Mouse (Mus musculus) stomach, embryonic 16.5 days (tissue): Measurements from ENCODE around the gene Fcer1g. TPM values are rescaled to one million over a fixed set of nuclear protein-coding genes. Genes with fewer than 3 reads are reported as not detected.

Source experiments
- ATAC-seq: fragments of 200-750 bp; cut with Nextera tagmentation; 2 replicates; pipeline ENCODE4 v1.8.0; 2017; ENCODE audit warnings: moderate number of reproducible peaks, moderate TSS enrichment; ENCODE audit not compliant: insufficient read depth, low FRiP score
- H3K27ac ChIP-seq: fragments of 300-500 bp; sonication (generic); 2 replicates; pipeline ENCODE4 v1.5.1; 2014; ENCODE audit warnings: low read length
- H3K27me3 ChIP-seq: fragments of 300-500 bp; sonication (generic); 2 replicates; pipeline ENCODE4 v1.6.1; 2014; ENCODE audit warnings: low read length, control low read depth, mixed read lengths; ENCODE audit not compliant: control insufficient read depth, insufficient read depth
- H3K36me3 ChIP-seq: fragments of 300-500 bp; sonication (generic); 2 replicates; pipeline ENCODE4 v1.6.1; 2014; ENCODE audit warnings: low read length; ENCODE audit not compliant: control insufficient read depth, insufficient read depth
- H3K4me1 ChIP-seq: fragments of 300-500 bp; sonication (generic); 2 replicates; pipeline ENCODE4 v1.6.1; 2014; ENCODE audit warnings: low read length, control low read depth, mixed read lengths; ENCODE audit not compliant: control insufficient read depth, insufficient read depth
- H3K4me2 ChIP-seq: fragments of 300-500 bp; sonication (generic); 2 replicates; pipeline ENCODE4 v1.6.1; 2014; ENCODE audit warnings: low read depth, low read length, mixed read lengths
- H3K4me3 ChIP-seq: fragments of 300-500 bp; sonication (generic); replicated peaks from 2 replicates; pipeline ENCODE4 v1.5.1; 2014; ENCODE audit warnings: mild to moderate bottlenecking, low read length
- H3K9ac ChIP-seq: fragments of 300-500 bp; sonication (generic); 2 replicates; pipeline ENCODE4 v1.6.1; 2014; ENCODE audit warnings: low read length
- H3K9me3 ChIP-seq: fragments of 300-500 bp; sonication (generic); replicated peaks from 2 replicates; pipeline ENCODE4 v1.6.1; 2016; ENCODE audit warnings: low read length, control low read depth; ENCODE audit not compliant: control insufficient read depth
- WGBS: fragments of 180-500 bp; shearing (Covaris S2); extraction: QIAGEN DNeasy Blood & Tissue Kit; methylation state at CpG from one replicate; pipeline ENCODE4 v1.1.7; 2014; 5-methylcytosine and 5-hydroxymethylcytosine counted together
- polyA plus RNA-seq: library from polyadenylated mRNA; unstranded; fragments of >200 nt; fragmentation: Nextera tagmentation; extraction: Ambion mirVana; gene quantifications from 2 replicates; pipeline ENCODE4 v1.2.1, GENCODE M21; 2015

The Fcer1g gene
- polyA plus RNA-seq, 1 experiment from 2014 or later = 77.1 TPM

GRCm38 (mm10) chr1:171199532-171199931 is 34.6 kb downstream of the Fcer1g start:
- Histone ChIP-seq H3K27me3 (peaks cover 14% of the 10 kb centered on the region), H3K4me1 (peaks cover 4% of the 10 kb centered on the region; the same call in 1 of the 2 replicates), H3K4me3 (no peak overlapping the region), H3K9ac (no peak overlapping the region), H3K27ac (no peak overlapping the region), H3K36me3 (no peaks in the 10 kb centered on the region), H3K9me3 (no peaks in the 10 kb centered on the region), H3K4me2 (no peak overlapping the region)
- 31% methylated on average over 1 of the region's 1 CpGs for WGBS
- no peak for ATAC-seq

GRCm38 (mm10) chr1:171195887-171196397 is 38.2 kb downstream of the Fcer1g start, which contains the start of gene Pcp4l1:
Pcp4l1 (minus strand) TSS chr1:171196268.
- peaks cover 19% of the 10 kb centered on the region for H3K27me3 ChIP-seq
- WGBS = under 1% methylated on average over 33 of the region's 33 CpGs
- peak within 1 kb of the TSS; percentile 56 for H3K4me3 ChIP-seq
- no peak within 1 kb of the TSS for H3K27ac ChIP-seq
- H3K4me2 ChIP-seq = peak within 1 kb of the TSS; percentile 84
- peak within 1 kb of the TSS; percentile 63 for H3K9ac ChIP-seq
- H3K36me3 ChIP-seq = no peaks in the 10 kb centered on the region
- no peaks in the 10 kb centered on the region for H3K9me3 ChIP-seq
- ATAC-seq = peak; percentile 82; the same call in 1 of the 2 replicates
- H3K4me1 ChIP-seq = peaks cover 18% of the 10 kb centered on the region

GRCm38 (mm10) chr1:171195046-171195822 is 38.9 kb downstream of the Fcer1g start:
- Histone ChIP-seq H3K4me2 (peak overlapping the region; percentile 84), H3K4me3 (peak overlapping the region; percentile 56), H3K36me3 (no peaks in the 10 kb centered on the region), H3K27me3 (peaks cover 19% of the 10 kb centered on the region), H3K27ac (no peak overlapping the region), H3K9ac (peak overlapping the region; percentile 63), H3K9me3 (no peaks in the 10 kb centered on the region), H3K4me1 (peaks cover 18% of the 10 kb centered on the region)
- no peak for ATAC-seq
- 13% methylated on average over 20 of the region's 20 CpGs for WGBS

GRCm38 (mm10) chr1:171193911-171194830 is 40.0 kb downstream of the Fcer1g start:
- peak overlapping the region; percentile 84 for H3K4me2 ChIP-seq
- H3K36me3 ChIP-seq = no peaks in the 10 kb centered on the region
- no peak for ATAC-seq
- no peak overlapping the region for H3K4me3 ChIP-seq
- WGBS = 33% methylated on average over 11 of the region's 11 CpGs
- H3K27ac ChIP-seq = no peak overlapping the region
- no peak overlapping the region for H3K9ac ChIP-seq
- peaks cover 19% of the 10 kb centered on the region for H3K27me3 ChIP-seq
- peaks cover 26% of the 10 kb centered on the region for H3K4me1 ChIP-seq
- H3K9me3 ChIP-seq = no peaks in the 10 kb centered on the region

GRCm38 (mm10) chr1:171193093-171193840 is 40.9 kb downstream of the Fcer1g start:
- no peak for ATAC-seq
- Histone ChIP-seq H3K9me3 (no peaks in the 10 kb centered on the region), H3K4me2 (peak overlapping the region; percentile 46), H3K4me3 (peak overlapping the region; percentile 22), H3K9ac (peak overlapping the region; percentile 40; the same call in 1 of the 2 replicates), H3K27ac (no peak overlapping the region), H3K4me1 (peaks cover 35% of the 10 kb centered on the region), H3K27me3 (peaks cover 19% of the 10 kb centered on the region), H3K36me3 (no peaks in the 10 kb centered on the region)
- WGBS = 11% methylated on average over 18 of the region's 18 CpGs

GRCm38 (mm10) chr1:171192283-171192682 is 41.9 kb downstream of the Fcer1g start:
- H3K36me3 ChIP-seq = no peaks in the 10 kb centered on the region
- peaks cover 19% of the 10 kb centered on the region for H3K27me3 ChIP-seq
- H3K4me2 ChIP-seq = no peak overlapping the region
- 55% methylated on average over 10 of the region's 10 CpGs for WGBS
- no peak for ATAC-seq
- H3K27ac ChIP-seq = no peak overlapping the region
- no peaks in the 10 kb centered on the region for H3K9me3 ChIP-seq
- H3K9ac ChIP-seq = no peak overlapping the region
- no peak overlapping the region for H3K4me3 ChIP-seq
- peaks cover 35% of the 10 kb centered on the region for H3K4me1 ChIP-seq

GRCm38 (mm10) chr1:171190832-171191231 is 43.3 kb downstream of the Fcer1g start:
- H3K27ac ChIP-seq = no peak overlapping the region
- H3K4me3 ChIP-seq = no peak overlapping the region
- WGBS = 96% methylated on average over 9 of the region's 9 CpGs
- peaks cover 35% of the 10 kb centered on the region for H3K4me1 ChIP-seq
- H3K36me3 ChIP-seq = no peaks in the 10 kb centered on the region
- H3K4me2 ChIP-seq = no peak overlapping the region
- ATAC-seq = no peak
- no peak overlapping the region for H3K9ac ChIP-seq
- H3K27me3 ChIP-seq = peaks cover 17% of the 10 kb centered on the region
- H3K9me3 ChIP-seq = no peaks in the 10 kb centered on the region

- ATAC-seq = peak; percentile 69; the same call in 1 of the 2 replicates
- H3K27me3 ChIP-seq = peaks cover 6% of the 10 kb centered on the region; the same call in 1 of the 2 replicates
- peak overlapping the region; percentile 63 for H3K27ac ChIP-seq
Measured at GRCm38 (mm10) chr1:171189476-171190114, 44.6 kb downstream of the Fcer1g start.

More at GRCm38 (mm10) chr1:171189476-171190114, 44.6 kb downstream of the Fcer1g start:
- Histone ChIP-seq H3K36me3 (no peaks in the 10 kb centered on the region), H3K4me3 (no peak overlapping the region), H3K9ac (peak overlapping the region; percentile 33; the same call in 1 of the 2 replicates), H3K4me1 (peaks cover 31% of the 10 kb centered on the region), H3K9me3 (no peaks in the 10 kb centered on the region), H3K4me2 (peak overlapping the region; percentile 25; the same call in 1 of the 2 replicates)
- WGBS = 41% methylated on average over 14 of the region's 14 CpGs
